Mouse (Mus musculus) C2C12 (cell line): ENCODE measurements at regions not wholly inside any gene's neighbourhood (a gene's known extent, or its start where the extent isn't known, plus 50 kb on each side); places are given as distances from the start of the nearest gene placed in this dataset.

Experiments
- H3K27me3 ChIP-seq: one replicate; pipeline ENCODE4 v1.6.1; 2011; ENCODE audit not compliant: control insufficient read depth, insufficient read depth, insufficient read length
- H3K36me3 ChIP-seq: one replicate; pipeline ENCODE4 v1.6.1; 2011; ENCODE audit not compliant: control insufficient read depth, insufficient read depth
- H3K4me3 ChIP-seq: one replicate; pipeline ENCODE4 v1.5.1; 2011; ENCODE audit warnings: mild to moderate bottlenecking, control low read depth; ENCODE audit not compliant: poor library complexity, insufficient read depth, severe bottlenecking
- H3K79me2 ChIP-seq: one replicate; pipeline ENCODE4 v1.6.1; 2011; ENCODE audit not compliant: control insufficient read depth, insufficient read depth
- H3K79me3 ChIP-seq: one replicate; pipeline ENCODE4 v1.6.1; 2011; ENCODE audit warnings: low read depth, control low read depth
- H3ac ChIP-seq: one replicate; pipeline ENCODE3; 2011; ENCODE audit warnings: low read depth; ENCODE audit not compliant: control insufficient read depth, insufficient read length
- CEBPB ChIP-seq: IDR thresholded peaks from one replicate; pipeline ENCODE4 v1.6.1; 2011; ENCODE audit warnings: low read depth, mild to moderate bottlenecking, control low read depth, moderate library complexity
- CTCF ChIP-seq: IDR thresholded peaks from one replicate; pipeline ENCODE4 v1.5.1; 2011; ENCODE audit not compliant: control insufficient read depth, insufficient read depth, insufficient read length
- FOSL1 ChIP-seq: IDR thresholded peaks from one replicate; pipeline ENCODE4 v1.8.0; 2011; ENCODE audit warnings: mild to moderate bottlenecking, low read length; ENCODE audit not compliant: poor library complexity, insufficient read depth, severe bottlenecking
- MAX ChIP-seq: IDR thresholded peaks from one replicate; pipeline ENCODE4 v1.6.1; 2011; ENCODE audit warnings: mild to moderate bottlenecking, control low read depth
- MYOD1 ChIP-seq: IDR thresholded peaks from one replicate; pipeline ENCODE4 v1.6.1; 2011; ENCODE audit warnings: low read depth; ENCODE audit not compliant: control insufficient read depth, insufficient read length
- MYOG ChIP-seq: IDR thresholded peaks from one replicate; pipeline ENCODE4 v1.6.1; 2011; ENCODE audit not compliant: control insufficient read depth, insufficient read length; ENCODE audit errors: extremely low read depth
- USF1 ChIP-seq: IDR thresholded peaks from one replicate; pipeline ENCODE4 v1.6.1; 2011; ENCODE audit warnings: low read depth, mild to moderate bottlenecking, control low read depth, moderate library complexity

DNA sequence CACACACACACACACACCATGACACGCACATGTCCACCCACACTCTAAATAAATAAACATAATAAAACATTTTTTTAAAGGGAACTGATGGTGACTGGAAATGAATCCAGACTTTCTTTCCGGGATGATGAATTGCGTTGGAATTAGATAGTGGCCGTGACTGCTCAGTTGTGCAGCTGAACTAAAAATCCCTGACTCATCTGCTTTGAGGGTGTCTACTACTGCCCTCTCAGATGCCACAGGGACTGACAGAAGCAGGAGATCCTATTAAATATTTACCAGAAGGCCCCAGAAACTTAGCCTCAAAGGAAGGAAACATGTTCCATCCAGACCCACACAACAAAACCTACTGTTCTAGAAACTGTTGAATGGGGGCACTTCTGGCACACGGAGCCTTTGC lies 65.7 kb downstream of the Polr2m start:
- H3K4me3 ChIP-seq, result no peak overlapping the region
- H3K79me3 ChIP-seq, result no peaks in the 10 kb centered on the region
- no peak overlapping the region for H3ac ChIP-seq
- no peaks in the 10 kb centered on the region for H3K27me3 ChIP-seq
- H3K79me2 ChIP-seq, result no peaks in the 10 kb centered on the region
- TF ChIP-seq MYOD1, result no peak
- no peak for TF ChIP-seq USF1
- no peak for TF ChIP-seq CTCF
- TF ChIP-seq CEBPB, result no peak
- TF ChIP-seq FOSL1, result no peak
- TF ChIP-seq MYOG, result no peak
- TF ChIP-seq MAX, result no peak
- no peaks in the 10 kb centered on the region for H3K36me3 ChIP-seq

DNA sequence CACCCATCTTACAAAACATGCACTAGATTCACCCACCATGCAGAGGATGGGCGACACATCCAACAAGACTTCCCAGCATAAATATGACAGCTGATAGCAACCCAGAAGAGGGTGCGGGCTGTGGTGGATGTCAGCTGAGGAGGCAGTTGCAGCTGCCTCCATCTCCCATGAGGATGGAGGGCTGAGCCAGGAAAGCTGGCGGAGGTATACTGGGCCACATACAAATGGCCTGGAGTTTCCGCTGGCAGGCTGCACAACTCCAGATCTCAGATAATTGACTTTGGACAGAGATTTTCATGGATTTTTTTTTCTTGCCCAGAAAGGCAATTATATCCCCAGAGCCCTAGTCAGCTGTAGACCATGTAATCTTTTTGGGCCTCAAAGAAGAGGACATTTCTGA lies 67.2 kb downstream of the Polr2m start:
- no peak overlapping the region for H3ac ChIP-seq
- H3K27me3 ChIP-seq, result no peaks in the 10 kb centered on the region
- H3K79me2 ChIP-seq, result no peaks in the 10 kb centered on the region
- H3K4me3 ChIP-seq, result no peak overlapping the region
- H3K79me3 ChIP-seq, result no peaks in the 10 kb centered on the region
- H3K36me3 ChIP-seq, result no peaks in the 10 kb centered on the region
- no peak for TF ChIP-seq MYOG
- TF ChIP-seq CTCF, result no peak
- TF ChIP-seq MAX, result no peak
- no peak for TF ChIP-seq USF1
- TF ChIP-seq MYOD1, result no peak
- TF ChIP-seq FOSL1, result no peak
- TF ChIP-seq CEBPB, result no peak

DNA sequence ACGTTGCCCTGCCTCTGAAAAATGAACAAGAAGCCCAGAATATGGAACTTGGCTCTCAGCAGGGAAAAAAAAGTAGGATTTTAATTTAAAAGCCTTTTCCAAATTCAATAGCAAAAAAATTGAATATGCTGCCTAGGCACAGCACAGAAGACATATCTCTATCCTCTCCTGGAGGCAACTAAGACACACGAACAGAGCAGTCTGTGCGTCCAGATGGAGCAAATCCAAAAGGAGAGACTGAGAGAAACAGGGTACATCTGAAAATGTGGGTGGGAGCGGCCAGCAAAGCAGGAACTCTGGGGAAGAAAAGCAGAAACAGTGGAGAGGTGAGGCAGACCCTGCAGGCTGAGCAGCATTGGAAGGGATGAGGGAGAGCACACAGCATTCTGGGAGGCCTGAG lies 68.5 kb downstream of the Polr2m start:
- Histone ChIP-seq H3K36me3 (no peaks in the 10 kb centered on the region), H3K27me3 (no peaks in the 10 kb centered on the region), H3K79me2 (no peaks in the 10 kb centered on the region), H3K79me3 (no peaks in the 10 kb centered on the region), H3K4me3 (no peak overlapping the region), H3ac (no peak overlapping the region)
- TF ChIP-seq MYOG (no peak), FOSL1 (no peak), CEBPB (no peak), USF1 (no peak), MAX (no peak), CTCF (no peak), MYOD1 (no peak)

DNA sequence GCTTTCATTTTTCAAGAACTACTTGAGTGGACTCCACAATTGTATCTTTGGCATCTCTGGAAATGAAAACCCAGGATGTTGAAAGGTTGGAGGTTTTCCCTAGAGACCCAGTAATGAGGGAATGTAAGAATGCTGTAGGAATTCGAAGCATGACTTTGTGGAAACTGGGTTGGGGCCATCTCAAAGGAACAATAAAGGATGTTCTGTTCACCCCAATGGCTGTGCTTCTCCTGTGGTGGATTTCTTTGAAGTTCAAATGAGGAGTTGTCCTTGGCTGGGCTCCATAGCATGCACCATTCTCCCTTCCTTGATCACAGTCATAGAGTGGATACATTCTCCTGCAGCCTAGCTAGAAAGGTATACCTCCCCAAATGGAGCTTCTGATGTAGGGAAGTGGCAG lies 74.6 kb downstream of the Polr2m start:
- no peaks in the 10 kb centered on the region for H3K79me3 ChIP-seq
- H3K79me2 ChIP-seq, result no peaks in the 10 kb centered on the region
- H3K36me3 ChIP-seq, result no peaks in the 10 kb centered on the region
- H3K4me3 ChIP-seq, result no peak overlapping the region
- no peak overlapping the region for H3ac ChIP-seq
- TF ChIP-seq FOSL1 (no peak), CEBPB (no peak), MYOG (no peak), CTCF (no peak), MYOD1 (no peak), USF1 (no peak), MAX (no peak)
- no peaks in the 10 kb centered on the region for H3K27me3 ChIP-seq

DNA sequence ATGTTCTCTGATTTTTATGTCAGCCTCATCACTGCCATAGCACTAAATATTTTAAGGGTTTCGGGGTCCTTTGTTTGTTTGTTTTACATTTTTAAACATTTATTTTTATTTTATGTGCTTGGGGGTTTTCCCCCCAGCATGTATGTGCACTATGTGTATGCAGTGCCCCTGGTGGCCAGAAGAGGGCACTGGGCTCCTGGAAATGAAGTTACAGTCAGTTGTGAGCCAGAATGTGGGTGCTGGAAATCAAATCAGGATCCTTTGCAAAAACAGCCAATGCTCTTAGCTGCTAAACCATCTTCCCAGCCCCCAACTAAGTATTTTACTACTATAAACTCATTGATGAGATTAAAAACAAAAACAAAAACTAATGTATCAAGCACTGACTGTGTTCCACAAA lies 75.8 kb downstream of the Polr2m start:
- Histone ChIP-seq H3K79me3 (no peaks in the 10 kb centered on the region), H3K79me2 (no peaks in the 10 kb centered on the region), H3K36me3 (no peaks in the 10 kb centered on the region), H3K27me3 (no peaks in the 10 kb centered on the region), H3ac (no peak overlapping the region), H3K4me3 (no peak overlapping the region)
- TF ChIP-seq MYOD1 (no peak), CTCF (no peak), FOSL1 (no peak), USF1 (no peak), MAX (no peak), MYOG (no peak), CEBPB (no peak)

DNA sequence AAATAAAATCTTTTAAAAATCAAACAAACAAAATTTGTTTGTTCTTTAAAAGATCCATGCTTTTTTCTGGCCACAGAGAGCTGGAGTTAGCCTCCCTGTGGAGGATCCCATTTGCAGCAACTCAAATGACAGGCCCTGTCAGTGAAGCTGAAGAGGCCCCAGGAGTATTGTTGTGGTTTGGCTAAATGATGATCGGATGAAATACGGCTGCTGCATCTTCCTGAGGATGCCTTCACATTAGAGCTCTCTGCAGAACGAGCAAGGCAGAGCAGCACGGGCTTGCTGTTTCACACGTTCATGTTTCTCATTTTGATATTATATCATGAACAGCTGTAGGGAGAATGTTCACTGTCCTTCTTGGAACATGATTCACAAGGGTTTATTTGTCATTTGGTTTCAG lies 76.8 kb downstream of the Polr2m start:
- Histone ChIP-seq H3K4me3 (no peak overlapping the region), H3K27me3 (no peaks in the 10 kb centered on the region), H3K79me2 (no peaks in the 10 kb centered on the region), H3K79me3 (no peaks in the 10 kb centered on the region), H3ac (no peak overlapping the region), H3K36me3 (no peaks in the 10 kb centered on the region)
- TF ChIP-seq USF1 (no peak), MYOD1 (no peak), MAX (no peak), CEBPB (no peak), FOSL1 (no peak), CTCF (no peak), MYOG (no peak)
